Mouse (Mus musculus) embryonic stem cell, embryonic (primary cell): Measurements from ENCODE around the gene Gm43518.

Experiments
- CTCF ChIA-PET, 4 experiments: fragments of 300-600 bp in 2 of 4; fragments of 350-600 bp in 2 of 4; sonication (Branson Sonifier 250); formaldehyde crosslinking; loops; one replicate each; lab custom pipeline; 2022; ENCODE audit warnings: inconsistent platforms in 2 of 4; lab: Charles Lee
- POLR2A ChIA-PET, 4 experiments: fragments of 300-600 bp in 2 of 4; fragments of 350-600 bp in 2 of 4; sonication (Branson Sonifier 250); formaldehyde crosslinking; loops; one replicate each; lab custom pipeline; 2022; ENCODE audit warnings: antibody characterized with exemption in 4 of 4, inconsistent platforms in 1 of 4; lab: Charles Lee

Gm43518 gene

DNA sequence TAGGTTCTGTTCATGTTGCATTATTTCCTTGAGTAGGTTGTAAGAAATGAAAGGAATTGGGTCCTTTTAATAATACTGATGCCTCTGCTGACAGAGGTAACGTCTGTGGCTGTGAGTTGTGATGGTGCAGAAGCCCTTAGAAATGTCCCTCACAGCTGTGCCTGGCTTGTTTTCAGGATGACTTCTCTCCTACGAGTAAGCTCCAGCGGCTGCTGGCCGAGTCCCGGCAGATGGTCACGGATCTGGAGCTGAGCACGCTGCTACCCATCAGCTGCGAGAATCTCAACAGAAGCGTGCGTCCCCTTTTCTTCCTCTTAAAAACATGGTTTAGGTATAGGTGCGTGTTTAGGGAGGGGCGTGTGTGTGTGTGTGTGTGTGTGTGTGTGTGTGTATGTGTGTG is 33.8 kb downstream of the Gm43518 start:
- CTCF ChIA-PET = interaction anchor here in 3 of 4 experiments (0.6 to 0.9 kb wide), 6 partner anchors 17 to 592 kb away, joined by 3 to 4 read pairs (median 3); no protein-coding TSS in a partner anchor
- POLR2A ChIA-PET = interaction anchor here in 1 of 4 experiments (1.0 kb wide), 1 partner anchor 59 kb away, joined by 3 read pairs; no protein-coding TSS in a partner anchor

DNA sequence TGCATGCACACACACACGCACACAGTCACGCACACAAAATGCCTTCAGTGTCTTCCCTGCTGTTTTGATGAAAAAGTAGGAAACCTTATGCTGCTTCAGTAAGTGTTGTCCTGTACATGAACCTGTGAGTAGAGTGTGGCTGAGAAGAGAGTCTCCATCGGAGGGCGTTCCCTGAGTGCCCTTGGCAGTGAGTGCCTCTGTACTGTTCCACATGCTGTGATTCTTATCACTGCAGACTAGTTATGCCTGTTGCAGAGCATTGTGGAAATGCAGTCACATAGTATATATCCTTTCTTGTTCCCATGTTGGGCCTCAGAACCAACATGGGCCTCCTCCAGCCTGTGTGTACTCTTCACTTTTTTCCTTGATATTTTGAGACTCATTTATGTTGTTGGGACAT is 37.0 kb downstream of the Gm43518 start:
- ChIA-PET POLR2A (no interaction called here), CTCF (no interaction called here)

DNA sequence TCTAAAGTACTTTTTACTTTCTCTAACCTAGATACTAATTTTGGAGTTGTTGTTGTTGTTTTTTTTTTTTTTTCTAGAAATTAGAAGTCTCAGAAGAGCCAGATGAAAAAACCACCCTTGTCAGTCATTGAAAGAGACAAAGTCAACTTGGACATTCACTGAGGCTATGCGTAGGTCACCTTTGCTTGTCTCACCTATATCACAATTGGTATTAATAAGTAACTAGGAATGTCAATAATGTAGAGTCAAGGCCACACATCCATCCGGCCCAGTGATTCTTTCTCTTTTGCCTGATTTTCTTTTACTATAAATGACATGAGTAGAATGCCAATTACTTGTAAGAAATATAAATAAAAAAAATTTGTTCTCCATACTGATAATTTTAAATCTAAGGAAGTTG is 39.5 kb downstream of the Gm43518 start:
- POLR2A ChIA-PET = interaction anchor here in 2 of 4 experiments (0.5 to 1.3 kb wide), 4 partner anchors 11 to 399 kb away, joined by 3 to 4 read pairs (median 4); partner anchors contain the start of gene Ccdc62 (in 1 of the 2)
- CTCF ChIA-PET = no interaction called here

DNA sequence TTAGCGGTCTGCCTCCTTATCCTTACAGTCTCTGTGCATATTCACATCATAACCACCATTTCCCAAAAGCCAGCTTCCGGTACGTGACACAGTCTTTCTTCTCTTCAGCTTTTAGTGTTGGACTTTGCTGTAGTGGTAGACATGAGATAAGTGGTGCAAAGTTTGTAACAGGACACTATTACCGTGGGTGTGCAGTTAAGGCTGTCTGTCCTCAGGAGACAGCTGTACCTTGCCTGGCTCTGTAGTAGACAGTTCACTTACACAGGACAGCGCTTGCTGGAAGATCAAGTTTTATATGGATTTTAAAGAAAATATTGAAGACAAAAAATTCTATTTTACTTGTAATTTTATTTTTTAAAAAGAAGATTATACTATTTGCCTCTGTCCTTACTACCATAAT is 41.2 kb downstream of the Gm43518 start:
- CTCF ChIA-PET = interaction anchor here in 1 of 4 experiments (0.8 kb wide), 1 partner anchor 12 kb away, joined by 3 read pairs; no protein-coding TSS in a partner anchor
- POLR2A ChIA-PET = interaction anchor here in 1 of 4 experiments (1.1 kb wide), 1 partner anchor 9 kb away, joined by 3 read pairs; no protein-coding TSS in a partner anchor

DNA sequence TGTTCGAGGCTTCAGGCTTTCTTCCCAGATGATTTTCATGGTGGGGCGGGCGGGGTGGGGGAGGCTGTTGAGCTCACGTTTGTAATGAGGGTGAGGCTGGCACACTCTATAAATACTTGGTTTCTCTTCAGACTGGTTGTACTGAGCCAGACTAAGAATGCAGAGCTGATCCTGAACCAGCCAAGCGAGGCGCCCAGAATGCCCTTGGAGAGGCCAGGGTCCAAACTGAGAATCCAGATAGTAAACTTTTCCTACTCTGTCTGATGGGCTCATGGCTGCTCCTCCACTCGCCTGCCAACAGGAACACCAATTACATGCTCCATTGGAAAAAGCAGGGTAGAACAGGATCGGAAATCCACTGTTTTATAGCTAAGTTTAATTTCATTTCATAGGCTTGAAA is 42.0 kb downstream of the Gm43518 start:
- ChIA-PET CTCF (interaction anchor here in 2 of 4 experiments (1.0 to 1.1 kb wide), 2 partner anchors 20 to 28 kb away, joined by 3 read pairs; no protein-coding TSS in a partner anchor), POLR2A (interaction anchor here in 1 of 4 experiments (0.9 to 1.1 kb wide), 2 partner anchors 9 to 36 kb away, joined by 3 to 4 read pairs; no protein-coding TSS in a partner anchor)

DNA sequence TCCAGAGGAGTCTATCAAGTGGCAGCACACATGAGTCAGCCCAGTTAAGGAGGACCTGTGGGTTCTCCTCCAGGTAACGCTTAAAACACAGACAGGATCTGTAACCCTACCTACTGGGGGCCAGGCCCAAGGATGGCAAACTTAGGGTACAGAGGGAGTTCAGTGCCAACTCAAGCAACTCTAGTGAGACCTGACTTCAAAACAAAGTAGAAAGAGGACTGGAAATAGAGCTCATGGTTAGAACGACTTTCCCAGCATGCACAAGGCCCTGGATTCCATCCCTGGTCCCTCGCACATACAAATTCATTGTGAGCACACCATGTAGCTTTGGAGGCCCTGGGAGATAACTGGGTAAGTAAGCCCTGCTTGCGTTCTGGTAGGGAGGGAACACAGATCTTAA is 43.4 kb downstream of the Gm43518 start:
- ChIA-PET POLR2A (interaction anchor here in 1 of 4 experiments (0.8 to 1.1 kb wide), 2 partner anchors 12 to 37 kb away, joined by 3 to 4 read pairs; no protein-coding TSS in a partner anchor), CTCF (interaction anchor here in 1 of 4 experiments (1.0 kb wide), 1 partner anchor 26 kb away, joined by 3 read pairs; no protein-coding TSS in a partner anchor)

DNA sequence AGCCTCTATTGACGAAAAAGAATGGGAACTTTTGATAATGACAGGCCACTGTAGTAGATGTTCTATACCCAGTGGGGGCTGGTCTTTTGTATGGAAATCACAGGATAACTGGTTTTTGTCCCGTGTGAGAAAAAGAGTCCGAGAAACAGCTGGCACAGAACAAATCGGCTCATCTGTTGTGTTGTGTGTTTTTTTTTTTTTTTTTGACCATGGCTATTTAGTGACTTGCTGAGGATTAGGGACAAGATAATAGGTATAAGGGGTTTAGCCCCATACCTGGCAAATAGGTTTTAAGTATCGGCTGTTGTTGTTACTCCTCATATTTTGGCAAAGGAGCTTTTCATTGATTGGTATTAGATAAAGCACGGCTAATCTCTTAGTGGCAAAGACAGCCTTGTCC is 45.2 kb downstream of the Gm43518 start:
- ChIA-PET POLR2A (interaction anchor here in 2 of 4 experiments (0.5 to 1.1 kb wide), 5 partner anchors 10 to 815 kb away, joined by 3 to 4 read pairs (median 3); no protein-coding TSS in a partner anchor), CTCF (interaction anchor here in 2 of 4 experiments (0.6 to 0.8 kb wide), 4 partner anchors 20 to 988 kb away, joined by 4 to 12 read pairs (median 4); no protein-coding TSS in a partner anchor)

DNA sequence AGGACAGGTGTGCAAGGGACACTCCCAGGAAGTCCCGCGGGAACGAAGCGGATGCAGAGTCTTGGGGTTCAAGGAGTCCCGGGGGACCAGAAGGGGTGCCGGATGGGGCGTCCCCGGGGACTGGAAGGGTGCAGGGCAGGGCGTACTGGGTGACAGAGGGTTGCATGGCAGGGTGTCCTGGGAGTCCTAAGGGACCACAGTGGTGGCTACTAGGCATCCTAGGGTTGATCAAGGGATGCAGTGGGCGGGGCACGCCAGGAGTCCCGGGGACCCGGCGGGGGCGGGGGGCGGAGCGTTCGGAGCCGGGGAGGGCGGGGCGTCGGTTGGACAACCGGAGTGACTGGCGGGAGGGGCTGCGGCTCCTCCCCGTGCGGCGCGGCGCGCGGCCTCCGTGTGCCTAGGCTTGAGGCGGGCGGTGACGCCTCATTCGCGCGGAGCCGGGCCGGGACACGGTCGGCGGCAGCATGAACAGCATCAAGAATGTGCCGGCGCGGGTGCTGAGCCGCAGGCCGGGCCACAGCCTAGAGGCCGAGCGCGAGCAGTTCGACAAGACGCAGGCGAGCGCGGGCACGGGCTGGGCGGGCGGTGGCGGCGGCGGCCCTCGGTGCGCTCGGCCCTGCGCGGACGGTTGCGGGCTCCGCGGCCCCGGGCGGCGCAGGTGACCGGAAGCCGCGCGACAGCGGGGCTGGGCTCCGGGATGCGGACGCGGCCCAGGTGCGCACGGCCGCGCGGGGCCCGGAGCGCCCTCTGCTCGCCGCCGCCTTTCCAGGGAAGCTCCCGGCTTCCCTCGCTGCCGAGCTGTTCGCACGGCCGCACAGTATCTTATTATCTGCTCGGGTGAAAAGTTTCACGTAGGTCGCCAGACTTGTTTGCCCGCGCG is 46.3 kb downstream of the Gm43518 start, which contains the start of gene Hip1r:
Gene Hip1r (plus strand): TSS at position 330 of the 880 bp plus-strand sequence.
- ChIA-PET CTCF (interaction anchor here in 2 of 4 experiments (1.1 to 1.3 kb wide), 2 partner anchors 23 to 112 kb away, joined by 3 read pairs; no protein-coding TSS in a partner anchor), POLR2A (interaction anchor here in 1 of 4 experiments (0.8 to 1.1 kb wide), 4 partner anchors 9 to 24 kb away, joined by 3 to 4 read pairs (median 4); no protein-coding TSS in a partner anchor)

DNA sequence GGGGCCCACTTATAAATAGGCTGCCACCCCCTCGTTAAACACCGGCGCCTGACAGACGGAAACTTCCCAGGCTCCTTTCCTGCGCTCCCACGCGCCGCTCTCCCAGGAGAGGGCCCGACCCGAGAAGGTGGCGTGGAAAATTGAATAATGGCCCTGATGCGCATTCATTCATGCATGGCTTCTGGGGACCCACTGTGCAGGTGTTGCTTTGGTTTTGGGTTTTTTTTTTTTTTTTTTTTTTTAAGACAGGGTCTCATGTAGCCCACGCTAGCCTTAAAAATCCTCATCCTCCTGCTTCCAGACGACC is 46.9 kb downstream of the Gm43518 start:
- CTCF ChIA-PET = interaction anchor here in 2 of 4 experiments (1.1 to 1.3 kb wide), 2 partner anchors 23 to 111 kb away, joined by 3 read pairs; no protein-coding TSS in a partner anchor

DNA sequence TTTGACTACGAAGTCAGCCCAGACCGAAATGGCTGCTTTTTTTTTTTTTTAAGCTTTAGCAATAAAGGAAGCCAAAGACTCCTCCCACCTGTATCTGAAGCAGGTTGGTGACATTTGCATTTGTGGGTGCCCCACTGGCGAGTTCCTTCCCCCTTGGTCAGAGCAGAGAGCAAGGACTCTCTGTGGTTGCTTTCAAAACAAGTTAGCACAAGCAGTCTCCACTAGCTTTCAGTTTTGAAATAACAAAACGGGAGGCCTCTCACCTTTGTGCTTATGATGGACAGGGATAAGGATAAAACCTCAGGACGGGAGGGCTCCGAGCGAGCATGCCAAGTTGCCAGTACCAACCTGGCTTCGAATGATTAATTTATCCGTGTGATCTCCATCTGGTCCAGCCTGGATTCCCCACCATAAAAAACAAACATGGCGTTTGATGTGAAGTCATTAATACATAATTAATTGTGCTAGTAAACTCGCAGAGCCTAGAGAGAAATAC is 47.4 kb downstream of the Gm43518 start:
- CTCF ChIA-PET = interaction anchor here in 1 of 4 experiments (1.3 kb wide), 1 partner anchor 22 kb away, joined by 3 read pairs; no protein-coding TSS in a partner anchor
- POLR2A ChIA-PET = interaction anchor here in 3 of 4 experiments (0.6 to 1.2 kb wide), 7 partner anchors 18 to 354 kb away, joined by 3 to 5 read pairs (median 4); partner anchors contain the start of gene Vps37b (in 1 of the 3)

More for the DNA sequence above, 46.9 kb downstream of the Gm43518 start:
- POLR2A ChIA-PET = interaction anchor here in 2 of 4 experiments (0.7 to 1.2 kb wide), 4 partner anchors 15 to 355 kb away, joined by 3 to 4 read pairs (median 4); no protein-coding TSS in a partner anchor

DNA sequence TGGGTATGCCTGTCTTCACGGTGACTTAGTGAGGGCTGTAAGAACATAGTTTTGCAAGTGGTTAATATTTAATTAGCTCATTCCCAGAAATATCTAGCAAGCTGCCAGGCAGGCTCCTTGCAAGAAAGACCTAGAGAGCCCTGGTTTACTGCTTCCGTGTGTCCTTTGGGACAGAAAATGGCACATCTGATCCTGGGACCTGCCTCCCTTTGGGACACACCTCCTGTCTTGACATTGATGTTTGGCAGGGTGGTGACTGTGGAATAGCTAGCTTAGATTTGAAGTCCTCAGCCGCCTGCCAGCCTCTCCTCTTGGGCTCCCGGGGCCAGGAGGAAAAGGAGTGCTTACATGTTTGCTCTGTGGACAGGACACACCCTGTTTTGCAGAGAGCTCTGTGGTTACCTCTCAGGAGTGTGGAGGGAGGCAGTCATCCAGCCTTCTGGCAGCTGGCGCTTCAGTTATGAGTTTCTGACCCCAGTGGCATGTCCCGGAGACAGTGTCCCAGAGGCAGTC is 48.5 kb downstream of the Gm43518 start:
- CTCF ChIA-PET = interaction anchor here in 1 of 4 experiments (1.4 kb wide), 1 partner anchor 42 kb away, joined by 4 read pairs; no protein-coding TSS in a partner anchor
- POLR2A ChIA-PET = interaction anchor here in 1 of 4 experiments (0.9 to 1.3 kb wide), 2 partner anchors 18 to 19 kb away, joined by 3 read pairs; no protein-coding TSS in a partner anchor

DNA sequence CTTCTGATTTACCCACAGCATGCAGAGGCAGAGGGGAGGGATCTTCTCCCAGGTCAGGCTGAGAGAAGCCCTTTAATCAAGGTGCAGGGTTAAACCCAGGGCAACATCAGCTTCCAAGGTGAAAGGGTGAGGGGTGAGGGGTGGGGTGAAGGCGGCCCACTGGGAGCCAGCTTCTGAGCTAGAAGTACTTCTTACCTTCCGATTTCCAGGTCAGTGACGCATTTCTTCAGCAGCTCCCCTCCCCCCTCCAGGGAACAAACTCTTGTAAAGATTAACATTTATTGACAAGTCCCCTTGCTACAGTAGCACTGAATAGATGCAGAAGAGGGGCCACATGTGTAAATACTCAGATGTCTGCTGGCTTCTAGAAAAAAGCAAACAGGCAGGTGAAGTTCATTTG is 50.0 kb downstream of the Gm43518 start:
- POLR2A ChIA-PET = interaction anchor here in 2 of 4 experiments (0.8 to 1.6 kb wide), 5 partner anchors 8 to 73 kb away, joined by 3 to 4 read pairs (median 3); no protein-coding TSS in a partner anchor

DNA sequence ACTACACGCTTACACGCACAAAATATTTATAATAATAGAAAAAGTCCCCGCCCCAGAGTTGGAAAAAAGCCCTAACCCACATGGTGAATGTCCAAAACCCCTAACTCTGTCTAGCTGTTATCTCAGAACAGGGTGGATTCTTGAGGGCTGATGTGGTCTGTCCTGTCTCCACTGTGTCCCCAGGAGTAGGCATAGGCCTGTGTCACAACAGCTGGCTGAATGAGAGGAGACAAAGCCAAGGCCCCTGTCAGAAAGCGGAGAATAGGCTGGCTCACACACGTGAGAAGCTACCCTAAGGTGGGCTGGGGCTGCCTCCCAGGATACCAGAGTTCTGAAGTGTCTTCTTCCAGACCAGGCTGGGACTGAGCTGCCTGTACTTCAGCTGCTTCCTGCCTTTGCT is 50.9 kb downstream of the Gm43518 start:
- CTCF ChIA-PET = interaction anchor here in 1 of 4 experiments (1.1 to 1.4 kb wide), 2 partner anchors 22 to 354 kb away, joined by 3 to 4 read pairs; no protein-coding TSS in a partner anchor
- POLR2A ChIA-PET = interaction anchor here in 2 of 4 experiments (0.6 to 1.6 kb wide), 7 partner anchors 8 to 272 kb away, joined by 3 to 4 read pairs (median 3); no protein-coding TSS in a partner anchor

More for the DNA sequence above, 50.0 kb downstream of the Gm43518 start:
- CTCF ChIA-PET = interaction anchor here in 3 of 4 experiments (0.7 to 1.4 kb wide), 4 partner anchors 16 to 107 kb away, joined by 4 to 8 read pairs (median 4); no protein-coding TSS in a partner anchor

DNA sequence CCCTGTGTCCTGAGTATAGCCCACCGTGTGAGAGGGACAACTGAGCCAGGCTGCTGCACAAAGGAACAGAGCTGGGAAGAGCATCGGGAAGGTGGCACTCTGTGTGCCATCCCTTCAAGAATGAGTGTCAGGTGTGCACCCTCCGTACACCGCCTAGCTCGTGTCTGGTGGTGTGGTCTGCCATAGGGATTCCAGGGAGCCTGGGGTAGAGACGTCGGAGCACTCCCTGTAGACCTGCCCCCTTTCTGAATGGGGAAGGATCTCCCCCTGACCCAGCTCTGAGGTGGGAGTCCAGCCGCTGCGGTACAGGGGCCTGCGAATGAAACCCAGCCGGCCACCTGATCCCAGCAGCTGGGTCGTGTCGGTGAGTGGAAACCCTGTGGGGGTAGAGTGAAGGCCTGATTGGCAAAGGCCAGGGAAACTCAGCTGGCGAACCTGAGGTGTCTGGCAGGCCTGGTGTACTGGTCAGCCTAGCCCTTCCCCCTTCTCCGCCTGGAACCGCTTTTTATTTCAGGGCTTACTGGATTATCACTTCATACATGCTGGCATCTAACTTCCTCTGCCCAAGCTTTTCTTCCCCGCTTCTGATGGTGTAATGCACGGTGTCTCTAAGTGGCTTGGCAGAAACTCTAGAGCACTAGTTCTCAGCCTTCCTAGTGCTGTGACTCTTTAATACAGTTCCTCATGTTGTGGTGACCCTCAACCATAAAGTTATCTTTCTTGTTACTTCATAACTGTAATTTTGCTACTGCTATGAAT is 52.2 kb downstream of the Gm43518 start:
- POLR2A ChIA-PET = interaction anchor here in 1 of 4 experiments (0.5 to 1.3 kb wide), 5 partner anchors 18 to 1198 kb away, joined by 3 to 5 read pairs (median 4); no protein-coding TSS in a partner anchor
- CTCF ChIA-PET = interaction anchor here in 3 of 4 experiments (0.6 to 1.1 kb wide), 7 partner anchors 13 to 355 kb away, joined by 3 to 4 read pairs (median 3); no protein-coding TSS in a partner anchor

DNA sequence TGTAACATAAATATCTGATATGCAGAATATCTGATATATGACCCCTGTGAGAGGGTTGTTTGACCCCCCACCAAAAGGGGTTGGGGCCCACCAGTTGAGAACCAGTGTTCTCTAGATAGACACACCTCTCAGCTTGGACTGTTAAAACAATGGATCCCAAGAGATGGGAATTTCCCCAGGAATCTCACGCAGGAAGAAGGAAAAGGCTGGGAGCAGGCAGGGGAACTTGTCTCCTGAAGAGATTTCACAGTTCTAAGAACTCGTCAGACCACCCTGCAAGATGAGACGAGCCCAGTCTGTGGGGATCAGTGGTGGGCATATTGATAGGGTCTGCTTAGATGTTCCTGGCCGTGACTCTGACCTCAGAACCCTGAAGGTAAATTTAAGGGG is 52.8 kb downstream of the Gm43518 start:
- CTCF ChIA-PET = interaction anchor here in 1 of 4 experiments (0.6 kb wide), 1 partner anchor 24 kb away, joined by 3 read pairs; no protein-coding TSS in a partner anchor
- POLR2A ChIA-PET = no interaction called here

DNA sequence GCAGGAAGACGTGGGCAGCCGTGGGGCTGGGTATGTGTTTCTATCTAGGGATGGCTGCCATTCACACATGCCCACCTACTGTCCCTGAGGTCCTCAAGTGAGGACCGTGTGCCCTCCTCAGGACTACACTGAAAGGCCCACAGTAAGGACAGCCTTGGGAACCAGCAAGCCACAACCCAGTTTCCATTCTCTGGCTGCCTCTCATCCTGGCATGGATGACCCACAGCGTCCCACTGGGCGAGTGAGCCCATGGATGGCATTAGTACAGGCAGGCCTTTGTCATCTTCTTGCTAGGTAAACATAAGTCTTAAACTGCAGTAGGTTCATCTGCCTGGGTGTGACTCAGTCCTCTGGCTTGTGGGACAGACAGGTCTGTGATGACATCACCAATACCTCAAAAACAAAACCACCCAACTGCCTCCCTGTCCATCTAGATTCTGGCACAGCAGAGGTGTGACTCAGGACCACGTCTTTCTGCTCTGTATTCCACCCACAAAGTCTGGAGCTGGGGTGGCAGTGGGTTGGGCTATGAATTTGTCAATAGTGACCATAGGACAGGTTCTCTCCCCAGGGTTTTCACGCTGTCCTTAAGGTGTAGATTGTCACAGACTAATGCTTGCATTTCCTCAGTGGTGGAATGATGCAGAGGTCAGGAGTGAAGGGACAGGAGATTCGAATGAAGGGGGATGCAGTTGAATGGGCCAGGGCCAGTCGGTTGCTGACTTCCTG is 53.5 kb downstream of the Gm43518 start:
- ChIA-PET CTCF (no interaction called here), POLR2A (no interaction called here)
